Mouse (Mus musculus): Measurements from ENCODE around the gene Zbtb39.

Zbtb39 gene

DNA sequence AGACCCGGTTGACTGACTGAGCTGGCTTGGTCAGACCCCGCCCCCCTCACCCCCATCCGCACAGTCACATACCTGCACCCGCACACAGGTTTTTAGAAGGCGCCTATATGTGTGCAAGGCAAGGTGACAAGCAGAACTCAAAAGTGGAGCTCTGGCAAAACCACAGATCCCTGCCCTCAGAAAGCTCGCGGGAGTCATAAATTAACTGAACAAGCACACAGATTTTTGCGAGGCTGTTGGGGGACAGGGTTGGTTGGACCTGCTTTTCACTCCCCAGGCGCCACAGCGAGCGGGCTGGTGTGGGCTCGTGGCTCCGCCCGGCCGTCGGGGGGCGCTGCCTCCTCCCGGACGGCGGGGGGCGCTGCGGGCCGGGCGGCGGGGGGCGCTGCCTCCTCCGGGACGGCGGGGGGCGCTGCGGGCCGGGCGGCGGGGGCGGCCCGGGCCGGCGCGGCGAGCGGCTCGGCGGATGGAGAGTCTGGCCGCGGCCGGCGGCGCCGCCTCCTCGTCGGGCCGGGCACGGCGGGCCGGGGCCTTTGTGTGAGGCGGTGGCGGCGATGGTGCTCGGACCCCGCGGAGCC is at the start of gene Zbtb39:
Gene Zbtb39, plus strand, starts transcription at position 456 of the 578 bp plus-strand sequence.
- peak; percentile 54 for DNase-seq (ENCODE audit: low spot score)

DNA sequence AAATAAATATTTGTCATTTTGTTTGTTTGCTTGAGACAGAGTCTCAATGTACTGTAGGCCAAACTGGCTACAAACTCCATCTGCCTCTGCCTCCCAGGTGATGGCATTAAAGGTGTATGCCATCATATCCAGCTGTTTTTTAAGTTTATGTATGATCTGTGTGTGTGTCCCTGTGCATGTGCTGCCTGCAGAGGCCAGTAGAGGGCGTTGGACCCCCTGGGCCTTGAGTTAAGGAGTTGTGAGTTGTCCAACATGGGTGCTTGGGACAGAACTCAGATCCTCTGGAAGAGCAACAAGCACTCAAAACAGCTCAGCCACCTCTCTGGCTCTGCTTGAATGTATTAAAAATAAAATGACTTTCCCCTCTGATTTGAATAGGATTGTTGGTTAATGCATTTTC is 48.3 kb upstream of the Zbtb39 start:
- no peak for DNase-seq (ENCODE audit: low spot score)

DNA sequence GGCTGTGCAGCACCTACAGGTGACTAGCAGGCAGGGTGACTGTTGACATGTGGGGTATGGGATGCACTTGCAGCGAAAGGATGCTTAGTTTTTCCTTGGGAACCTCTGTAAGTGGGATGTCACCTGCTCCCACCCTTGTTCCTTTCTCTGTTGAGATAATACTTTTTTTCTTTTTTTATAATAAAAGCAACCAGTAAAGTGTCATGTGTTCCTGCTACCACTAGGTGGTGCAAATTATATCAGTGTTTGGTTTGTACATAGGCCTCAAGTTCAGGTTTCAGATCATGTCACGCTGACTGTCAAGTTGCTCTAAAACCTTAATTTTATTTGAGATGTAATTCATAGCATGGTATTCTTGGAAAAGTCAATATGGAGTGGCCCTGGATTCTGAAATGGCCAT is 44.7 kb upstream of the Zbtb39 start:
- DNase-seq (ENCODE audit: low spot score), result no peak

DNA sequence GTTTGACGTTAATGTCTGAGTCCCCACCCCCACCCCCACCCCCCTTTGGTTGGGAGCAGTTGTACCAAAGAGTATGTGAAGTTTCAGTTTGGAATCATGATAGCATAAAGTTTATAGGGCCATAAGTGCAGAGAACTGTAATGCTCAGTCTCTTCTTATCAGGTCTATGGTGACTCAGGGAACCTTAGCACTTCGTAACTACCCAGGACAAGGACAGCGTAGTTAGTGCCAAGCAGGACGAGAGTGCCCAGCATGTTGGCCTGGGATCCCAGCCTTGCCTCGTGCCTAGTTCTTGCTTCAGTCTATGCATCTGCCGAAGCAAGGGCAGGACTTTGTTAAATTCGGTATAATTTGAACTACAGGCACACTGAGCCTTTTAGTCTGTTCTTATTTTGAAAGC is 43.6 kb upstream of the Zbtb39 start:
- no peak for DNase-seq (ENCODE audit: low spot score)

DNA sequence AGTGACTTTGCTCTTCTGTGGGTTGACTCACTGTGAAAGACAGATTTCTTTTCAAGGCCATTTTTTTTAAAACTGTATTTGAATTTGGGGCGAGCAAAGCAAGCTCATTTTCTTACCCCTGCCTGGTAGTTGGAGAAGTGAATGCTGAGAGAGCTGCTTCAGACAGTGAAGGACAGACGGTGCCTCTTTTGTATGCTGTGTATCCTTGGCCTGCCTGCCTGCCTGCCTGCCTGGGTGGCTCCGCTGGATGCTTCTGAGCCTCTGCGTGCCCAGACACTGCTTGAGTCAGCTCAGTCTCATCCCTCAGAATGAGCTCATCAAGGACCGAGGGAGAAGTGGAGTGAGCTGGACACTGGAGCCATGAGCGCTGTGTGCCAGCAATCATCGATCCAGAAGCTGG is 40.4 kb upstream of the Zbtb39 start:
- DNase-seq (ENCODE audit: low spot score), result no peak

DNA sequence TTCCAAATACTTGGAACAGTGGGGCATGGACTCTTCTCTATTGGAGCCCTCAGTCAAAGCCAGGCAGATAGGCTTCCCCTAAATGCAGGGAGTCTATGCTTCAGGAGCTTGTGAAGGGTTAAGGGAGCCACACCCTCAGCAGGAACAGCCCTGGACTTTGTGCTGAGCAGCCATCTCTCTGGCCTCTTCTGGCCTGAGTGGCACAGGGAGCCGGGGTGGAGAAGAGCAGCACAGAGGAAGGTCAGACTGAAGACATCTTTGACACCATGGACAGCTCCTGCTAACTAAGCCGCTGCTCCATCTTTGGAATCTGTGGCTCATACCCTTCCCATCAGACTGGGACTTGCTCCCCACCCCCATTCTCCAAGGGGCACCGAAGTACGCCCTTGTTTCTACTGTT is 36.0 kb upstream of the Zbtb39 start:
- no peak for DNase-seq (ENCODE audit: low spot score)

DNA sequence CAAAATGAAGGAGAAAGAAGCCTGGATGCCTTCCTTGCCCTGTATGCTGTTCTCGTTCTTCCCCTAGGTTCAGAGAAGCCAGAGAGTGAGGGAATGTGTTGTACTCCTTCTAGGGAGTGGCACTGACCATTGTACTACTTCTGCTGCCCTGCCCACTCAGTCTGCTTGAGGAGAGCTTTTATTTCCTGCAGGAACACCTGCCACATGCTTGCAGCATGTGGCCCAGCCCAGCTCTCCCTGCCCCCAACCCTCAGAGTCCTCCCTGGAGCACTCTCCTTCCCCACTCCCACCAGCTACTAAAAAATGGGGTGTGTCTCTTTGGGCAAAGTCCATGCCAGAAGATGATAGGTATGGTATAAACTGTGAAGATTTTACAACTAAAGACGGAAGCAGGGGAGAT is 35.0 kb upstream of the Zbtb39 start:
- DNase-seq (ENCODE audit: low spot score), result no peak

DNA sequence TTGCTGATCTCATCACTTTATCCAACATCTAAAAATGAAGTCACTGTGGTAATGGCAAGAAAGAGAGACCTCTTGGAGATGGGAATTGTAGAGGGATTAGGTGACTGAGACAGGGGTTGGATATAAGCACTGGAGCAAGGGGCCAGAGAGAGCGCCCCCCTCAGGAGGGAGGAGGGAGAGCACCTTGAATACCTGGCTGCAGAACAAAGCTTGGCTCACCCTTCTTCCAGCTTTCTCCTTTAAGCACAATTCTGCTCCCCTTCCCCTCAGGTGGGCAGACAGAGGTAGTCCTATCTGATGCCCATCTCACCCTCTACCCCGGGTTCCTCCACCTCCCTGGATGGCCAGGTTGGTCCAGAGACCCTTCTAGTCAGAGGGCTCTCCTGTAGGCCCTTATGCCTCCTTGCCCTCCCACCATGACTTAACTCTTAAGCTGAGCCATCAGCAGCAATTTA is 34.5 kb upstream of the Zbtb39 start, which contains the start of gene Myo1a:
Gene Myo1a, plus strand, starts transcription at position 405 of the 455 bp plus-strand sequence.
- no peak for DNase-seq (ENCODE audit: low spot score)

DNA sequence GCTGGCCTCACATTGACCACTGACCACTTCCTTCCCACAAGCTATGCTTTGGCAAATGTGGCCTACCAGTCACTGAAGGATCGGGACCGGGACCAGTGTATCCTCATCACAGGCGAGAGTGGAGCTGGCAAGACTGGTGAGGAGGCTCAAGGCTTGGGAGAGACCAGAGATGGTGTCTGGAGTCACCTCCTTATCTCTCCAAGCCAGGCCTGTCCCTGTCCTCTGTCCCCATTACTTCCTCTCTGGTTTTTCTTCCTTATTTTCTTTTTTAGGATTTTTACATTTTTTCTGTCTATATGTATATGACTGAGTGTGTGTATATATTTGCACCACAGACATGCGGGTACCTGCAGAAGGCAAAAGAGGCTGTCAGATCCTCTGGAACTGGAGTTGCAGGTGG is 33.6 kb upstream of the Zbtb39 start:
- DNase-seq (ENCODE audit: low spot score), result no peak

DNA sequence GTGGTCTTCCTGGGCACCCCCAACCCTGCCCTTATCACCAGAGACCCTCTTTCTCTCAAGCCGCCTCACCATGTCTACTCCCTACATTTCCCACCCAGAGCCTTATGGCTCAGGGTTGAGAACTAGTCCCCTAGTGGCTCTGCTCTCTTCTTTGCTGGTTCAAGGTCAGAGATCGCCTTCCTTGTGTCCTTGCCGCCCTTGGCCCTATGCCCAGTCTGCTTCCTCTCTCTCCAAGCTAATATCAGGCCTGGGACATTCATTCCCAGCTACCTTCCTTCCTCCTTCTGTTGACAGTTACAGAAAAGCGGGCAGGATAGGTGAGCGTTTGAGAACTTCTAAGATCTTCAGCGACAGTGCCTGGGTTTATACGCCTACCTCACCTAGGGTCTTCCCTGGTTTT is 31.6 kb upstream of the Zbtb39 start:
- DNase-seq (ENCODE audit: low spot score), result no peak

DNA sequence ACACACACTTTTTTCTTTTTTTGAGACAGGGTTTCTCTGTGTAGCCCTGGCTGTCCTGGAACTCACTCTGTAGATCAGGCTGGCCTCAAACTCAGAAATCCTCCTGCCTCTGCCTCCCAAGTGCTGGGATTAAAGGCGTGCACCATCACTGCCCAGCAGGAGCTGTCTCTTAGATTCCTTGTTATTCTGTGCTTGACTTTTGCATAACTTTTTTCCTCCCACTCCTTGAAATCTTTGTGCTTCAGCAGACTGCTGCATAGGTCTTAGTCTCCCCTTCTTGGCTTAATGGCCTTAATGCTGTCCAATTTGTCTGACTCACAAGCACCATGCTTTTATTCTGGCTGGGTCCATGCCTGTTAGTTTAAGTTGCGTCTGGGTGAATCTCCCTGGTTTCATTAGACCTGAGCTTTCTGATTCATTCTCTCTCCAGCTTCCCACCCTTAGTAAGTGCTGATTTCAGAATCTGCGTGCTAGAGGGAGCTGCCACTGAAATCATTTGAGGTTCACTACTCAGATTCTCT is 30.4 kb upstream of the Zbtb39 start:
- no peak for DNase-seq (ENCODE audit: low spot score)

DNA sequence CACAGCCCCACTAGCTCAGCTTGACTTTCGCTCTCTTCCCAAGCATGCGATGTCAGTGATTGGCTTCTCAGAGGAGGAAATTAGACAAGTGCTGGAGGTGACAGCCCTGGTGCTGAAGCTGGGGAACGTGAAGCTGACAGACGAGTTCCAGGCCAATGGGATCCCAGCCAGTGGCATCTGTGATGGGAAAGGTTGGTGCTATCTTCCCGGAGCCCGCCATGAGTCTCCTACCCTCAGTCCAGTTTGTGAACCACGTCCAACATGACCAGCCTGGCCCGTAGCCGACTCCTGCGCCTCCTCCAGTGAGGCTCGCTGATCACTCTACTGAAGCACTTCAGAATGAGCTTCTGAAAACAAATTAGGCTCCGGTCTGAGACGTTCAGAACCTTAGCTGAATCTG is 29.0 kb upstream of the Zbtb39 start:
- DNase-seq (ENCODE audit: low spot score), result no peak

DNA sequence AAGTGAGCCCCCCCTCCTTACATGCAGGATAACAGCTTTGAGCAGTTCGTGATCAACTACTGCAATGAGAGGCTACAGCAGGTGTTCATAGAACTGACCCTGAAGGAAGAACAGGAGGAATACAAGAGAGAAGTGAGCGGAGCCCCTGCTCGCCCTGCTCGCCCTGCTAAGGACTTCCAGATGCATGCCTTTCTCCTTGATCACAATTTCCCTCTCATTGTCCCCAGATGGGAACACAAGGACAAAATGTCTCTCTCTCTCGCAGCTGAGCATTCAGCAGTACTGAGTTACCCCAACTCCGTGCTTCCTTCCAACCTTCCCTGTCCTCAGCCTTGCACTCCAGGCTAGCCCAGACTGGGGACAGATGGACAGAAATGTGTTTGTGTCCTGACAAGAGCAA is 26.6 kb upstream of the Zbtb39 start:
- no peak for DNase-seq (ENCODE audit: low spot score)

DNA sequence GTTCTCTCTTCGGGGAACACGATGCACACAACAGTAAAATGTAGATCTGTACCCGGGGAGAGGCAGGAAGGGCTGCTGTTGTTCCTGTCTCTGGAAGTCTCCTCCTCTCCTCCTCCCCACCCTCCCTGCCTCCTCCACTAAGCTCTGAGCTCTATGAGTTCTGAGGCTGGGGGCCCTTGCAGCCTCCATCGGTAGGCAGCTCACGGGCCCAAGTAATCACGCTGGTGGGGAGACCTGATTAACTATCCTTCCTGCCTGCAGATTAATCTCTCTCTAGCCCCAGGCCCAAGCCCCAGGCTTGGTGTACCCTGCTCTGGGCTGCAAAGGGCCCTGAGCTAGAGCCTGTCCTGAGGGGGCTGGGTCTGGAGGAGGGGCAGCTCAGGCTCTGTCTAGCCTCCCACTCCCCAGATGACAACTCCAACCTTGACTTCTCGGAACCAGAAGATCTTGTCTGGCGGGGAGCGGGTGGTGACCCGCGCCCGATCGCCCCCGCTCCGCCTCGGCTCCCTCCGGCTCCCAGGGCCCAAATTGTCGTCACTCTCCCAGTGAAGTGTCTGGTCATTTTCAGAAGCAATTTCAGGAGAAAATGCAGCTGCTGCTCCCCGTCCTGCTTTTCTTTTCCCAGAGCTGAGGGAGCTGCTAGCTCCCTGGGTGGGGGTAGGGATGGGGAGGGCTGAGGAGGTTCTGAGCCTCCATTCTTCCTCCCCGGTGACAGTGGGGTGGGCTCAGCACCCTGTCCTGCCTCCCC is 17.5 kb upstream of the Zbtb39 start:
- no peak for DNase-seq (ENCODE audit: low spot score)

DNA sequence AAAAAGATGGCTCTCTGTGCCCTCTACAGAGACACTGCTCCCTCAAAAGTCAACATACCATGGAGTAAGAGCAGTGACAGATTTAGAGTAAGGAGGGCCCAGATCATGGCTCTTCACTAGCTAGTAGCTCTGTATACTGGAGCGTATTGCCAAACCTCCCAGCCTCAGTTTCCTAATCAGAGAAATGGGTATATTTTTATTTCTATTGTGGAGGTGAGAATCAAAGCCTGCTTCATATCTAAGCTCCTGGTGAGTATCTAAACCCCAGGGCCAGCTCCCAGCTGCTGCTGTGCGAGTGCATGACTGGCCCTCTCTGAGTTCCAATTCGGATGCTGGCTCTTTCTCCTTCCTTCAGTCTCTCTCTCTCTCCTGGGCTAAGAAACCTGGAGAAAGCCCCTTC is 15.2 kb upstream of the Zbtb39 start, which contains the start of gene Tac2:
Gene Tac2, plus strand, starts transcription at position 301 of the 400 bp plus-strand sequence.
- DNase-seq (ENCODE audit: low spot score), result no peak

DNA sequence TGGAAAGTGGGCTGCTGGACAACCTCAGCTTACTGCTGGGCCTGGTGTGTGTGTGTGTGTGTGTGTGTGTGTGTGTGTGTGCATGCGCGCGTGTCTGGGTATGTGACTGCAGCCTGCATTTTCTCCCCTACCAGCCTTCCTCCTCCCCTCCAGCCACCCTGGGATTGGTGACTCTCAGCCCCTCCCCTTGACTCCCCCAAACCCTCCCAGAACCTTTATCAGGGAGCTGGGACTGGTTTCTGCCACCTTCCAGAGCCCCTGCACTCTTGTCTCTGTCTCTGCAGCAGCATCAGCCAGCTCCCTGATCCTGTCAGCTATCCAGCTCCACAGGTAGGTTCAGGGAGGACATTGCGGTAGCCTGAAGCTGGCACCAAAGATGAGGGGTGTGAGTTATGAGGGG is 14.2 kb upstream of the Zbtb39 start:
- no peak for DNase-seq (ENCODE audit: low spot score)

DNA sequence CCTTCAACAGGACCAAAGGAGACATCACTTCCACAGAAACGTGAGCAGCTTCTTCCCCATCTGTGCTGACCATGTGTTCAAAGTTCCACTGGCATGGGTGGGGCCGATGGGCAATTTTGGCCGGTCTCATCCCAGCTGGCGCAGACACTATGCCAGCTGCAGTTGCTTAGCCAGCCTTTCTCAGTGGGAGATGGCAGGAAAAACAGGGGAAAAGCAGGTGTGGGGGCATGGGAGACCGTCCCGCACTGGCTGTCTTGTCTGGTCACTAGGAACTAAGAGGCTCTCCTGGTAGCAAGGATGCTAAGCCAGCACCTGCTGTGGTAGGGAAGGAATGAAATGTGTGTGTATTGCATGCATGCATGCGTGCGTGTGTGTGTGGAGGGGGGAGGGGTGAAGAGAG is 10.9 kb upstream of the Zbtb39 start:
- DNase-seq (ENCODE audit: low spot score), result no peak

DNA sequence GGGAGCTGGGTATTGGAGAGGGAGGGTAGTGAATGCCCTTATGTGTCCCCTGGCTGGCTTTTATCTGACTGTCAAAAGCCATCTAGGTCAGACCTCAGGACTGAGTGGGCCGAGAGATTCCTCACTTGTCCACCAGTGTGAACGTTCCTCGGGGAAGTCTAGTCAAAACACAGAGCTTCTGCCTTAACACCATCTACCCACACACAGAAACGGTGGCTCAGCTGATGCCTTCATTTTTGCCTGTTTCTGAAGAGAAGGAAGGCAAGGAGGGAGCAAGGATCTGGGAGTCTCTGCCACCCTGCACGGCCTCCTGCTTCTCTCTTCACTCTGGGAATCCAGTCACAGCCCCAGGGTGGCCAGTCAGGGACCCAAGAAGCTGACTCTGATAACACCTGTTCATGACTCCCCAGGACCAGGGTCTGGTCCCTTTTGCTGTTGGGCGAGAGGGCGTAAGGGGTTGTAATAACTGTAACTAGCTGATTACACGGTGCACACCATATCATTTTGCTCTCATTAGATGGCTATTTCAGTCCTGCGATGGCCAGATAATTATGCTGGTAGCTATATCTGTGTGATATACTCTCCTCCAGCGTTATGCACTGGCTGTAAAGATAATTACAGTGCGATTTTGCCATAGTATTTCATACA is 8.9 kb upstream of the Zbtb39 start:
- no peak for DNase-seq (ENCODE audit: low spot score)

DNA sequence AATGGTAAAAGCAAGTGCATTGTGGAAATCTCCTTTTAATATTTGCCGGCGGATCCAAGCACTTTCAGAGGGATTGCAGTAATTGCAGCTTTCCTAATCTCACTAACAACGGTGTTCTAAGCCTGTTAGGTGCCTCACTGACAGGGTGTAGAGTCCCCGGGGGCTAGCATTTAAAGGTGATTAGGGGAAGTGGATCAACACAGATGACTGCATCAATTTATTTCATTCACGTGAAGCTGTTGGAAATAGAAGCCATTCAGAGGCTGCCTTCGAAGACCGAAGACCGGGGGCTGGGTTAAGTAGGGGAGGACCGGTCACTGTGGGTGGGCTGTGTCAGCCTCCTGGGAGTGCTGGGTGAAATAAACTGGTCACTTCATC is 8.4 kb upstream of the Zbtb39 start:
- DNase-seq (ENCODE audit: low spot score), result no peak

DNA sequence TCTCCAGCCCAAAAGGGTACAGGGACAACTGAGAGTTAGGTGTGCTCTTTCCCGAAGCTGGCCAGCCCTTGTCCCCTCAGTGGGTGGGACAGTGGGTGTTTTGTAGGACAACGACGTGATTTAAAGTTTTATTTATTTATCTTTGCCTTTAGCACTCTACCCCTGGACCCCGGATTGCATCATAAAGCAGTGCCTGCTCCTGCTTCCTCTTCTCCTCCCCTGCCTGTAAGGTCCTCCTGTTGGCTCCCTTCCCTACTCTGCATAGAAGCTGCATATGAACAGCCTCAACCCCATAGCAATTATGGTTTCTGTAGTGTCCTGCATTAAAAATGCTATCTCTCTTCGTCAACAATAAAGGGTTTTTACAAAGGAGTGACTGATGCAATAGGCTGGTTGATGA is 7.9 kb upstream of the Zbtb39 start:
- DNase-seq (ENCODE audit: low spot score), result no peak

DNA sequence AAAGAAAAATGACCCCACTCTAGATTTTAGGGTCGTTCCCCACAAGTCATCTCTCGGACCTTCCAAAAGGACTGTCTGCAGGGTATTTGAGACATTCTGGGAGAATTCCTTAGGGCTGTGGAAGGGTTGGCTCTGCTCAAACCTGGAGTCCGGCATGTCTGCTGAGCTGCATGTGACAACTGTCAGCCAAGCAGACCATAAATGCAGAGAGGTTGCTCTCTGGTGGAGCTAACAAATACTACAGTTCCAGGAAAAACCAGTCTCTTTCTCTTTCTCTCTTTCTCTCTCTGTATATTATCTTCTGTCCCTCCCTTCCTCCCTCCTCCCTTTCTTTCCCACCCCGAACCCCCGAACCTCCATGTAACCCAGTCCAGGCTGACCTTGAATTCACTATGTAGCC is 4.9 kb upstream of the Zbtb39 start:
- DNase-seq (ENCODE audit: low spot score), result no peak

DNA sequence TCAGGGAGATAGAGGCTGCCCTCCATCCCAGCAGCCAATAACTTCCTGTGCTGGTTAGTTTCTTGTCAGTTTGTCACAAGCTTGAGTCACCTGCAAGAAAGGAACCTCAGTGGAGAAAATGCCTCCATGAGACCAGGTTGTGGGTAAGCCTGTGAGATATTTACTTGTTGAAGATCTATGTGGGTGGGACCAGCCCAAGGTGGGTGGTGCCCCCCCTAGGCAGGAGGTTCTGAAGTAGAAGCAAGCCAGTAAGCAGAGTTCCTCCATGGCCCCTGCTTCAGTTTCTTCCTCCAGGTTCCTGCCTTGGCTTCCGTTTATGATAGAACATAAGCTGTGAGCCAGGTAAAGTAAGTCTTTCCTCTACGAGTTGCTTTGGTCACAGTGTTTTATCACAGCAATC is 3.1 kb upstream of the Zbtb39 start:
- no peak for DNase-seq (ENCODE audit: low spot score)

DNA sequence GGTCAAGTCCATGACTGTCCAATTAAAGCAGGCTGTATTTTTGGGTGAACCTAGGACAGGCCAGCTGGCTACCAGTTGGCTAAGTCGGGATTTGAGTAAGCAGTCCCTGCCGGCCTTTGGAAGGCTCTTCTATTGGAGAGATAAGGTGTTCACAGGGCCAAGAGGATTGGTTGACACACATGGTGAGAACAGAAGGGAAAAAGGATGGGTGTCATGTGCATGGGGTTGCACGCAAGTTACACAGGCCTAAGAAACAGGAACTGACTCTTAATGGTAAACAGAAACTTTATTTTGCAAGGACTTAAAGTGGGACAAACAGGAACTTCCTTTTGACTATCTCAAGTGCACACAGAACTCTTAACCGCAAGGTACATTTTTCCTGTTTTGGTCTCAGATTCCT is 2.4 kb upstream of the Zbtb39 start:
- DNase-seq (ENCODE audit: low spot score), result no peak
